In genomic region chr2:4298325-4299215, GRCm38 (mm10) we compare ENCODE assay signal across 8 mouse cellular contexts.
A peak's percentile ranks its signal among the peaks of the same experiment; 100 is the strongest.
DNase-seq lines count a peak whose midpoint lies in the region; ATAC-seq lines count a peak whose summit lies in the region.

No protein-coding gene starts in this region.

- WGBS in lung, embryonic 15.5 days, result 1% methylated on average over 19 of the region's 19 CpGs
- 17% methylated on average over 19 of the region's 19 CpGs for WGBS in forebrain, embryonic 10.5 days
- WGBS in hindbrain, embryonic 12.5 days, result 4% methylated on average over 19 of the region's 19 CpGs
- 10% methylated on average over 19 of the region's 19 CpGs for WGBS in midbrain, embryonic 15.5 days

- H3K4me2 ChIP-seq in lung, embryonic 15.5 days, result peak overlapping the region; percentile 77
- peak overlapping the region; percentile 43 for H3K4me2 ChIP-seq in hindbrain, embryonic 12.5 days (replicated peaks)
- H3K4me2 ChIP-seq in midbrain, embryonic 15.5 days, result peak overlapping the region; percentile 36

- H3K27ac ChIP-seq in lung, embryonic 15.5 days, result peak overlapping the region; percentile 88
- H3K27ac ChIP-seq in forebrain, embryonic 10.5 days, result peak overlapping the region; percentile 86
- peak overlapping the region; percentile 77 for H3K27ac ChIP-seq in hindbrain, embryonic 12.5 days
- H3K27ac ChIP-seq in midbrain, embryonic 15.5 days, result peak overlapping the region; percentile 23; the same call in 1 of the 2 replicates

- peak; percentile 65 for ATAC-seq in lung, embryonic 15.5 days (ENCODE audit: borderline replicate concordance, extremely low read depth, low FRiP score, low TSS enrichment)
- ATAC-seq in hindbrain, embryonic 12.5 days (ENCODE audit: low FRiP score), result peak; percentile 75
- ATAC-seq in midbrain, embryonic 15.5 days (replicated peaks), result peak; percentile 45; the same call in 1 of the 2 replicates
- no peak for ATAC-seq in monocyte, adult 5-6 weeks (replicated peaks; ENCODE audit: insufficient number of reproducible peaks, low FRiP score, low TSS enrichment, poor library complexity, severe bottlenecking)

- no peak for DNase-seq in lung, postnatal 4 days
- DNase-seq in forebrain, embryonic 10.5 days (ENCODE audit: extremely low spot score, low spot score), result peak; percentile 79
- DNase-seq in frontal cortex, postnatal 25 days (ENCODE audit: low spot score in 2 of 2), result no peak
- DNase-seq in urinary bladder, adult 18-20 months (ENCODE audit: low spot score in 2 of 2), result no peak

- H3K4me3 ChIP-seq in lung, embryonic 15.5 days, result peak overlapping the region; percentile 14; the same call in 1 of the 2 replicates
- H3K4me3 ChIP-seq in forebrain, embryonic 10.5 days, result peak overlapping the region; percentile 41
- no peak overlapping the region for H3K4me3 ChIP-seq in hindbrain, embryonic 12.5 days
- no peak overlapping the region for H3K4me3 ChIP-seq in midbrain, embryonic 15.5 days

- no peaks in the 10 kb centered on the region for H3K9me3 ChIP-seq in lung, embryonic 15.5 days
- no peaks in the 10 kb centered on the region for H3K9me3 ChIP-seq in forebrain, embryonic 10.5 days
- H3K9me3 ChIP-seq in hindbrain, embryonic 12.5 days (replicated peaks), result no peaks in the 10 kb centered on the region
- H3K9me3 ChIP-seq in midbrain, embryonic 15.5 days, result no peaks in the 10 kb centered on the region

- 0 out of 2 replicates have a peak overlapping the region, but pooled peaks have one; percentile 8 for H3K9ac ChIP-seq in lung, embryonic 15.5 days
- H3K9ac ChIP-seq in hindbrain, embryonic 12.5 days, result peak overlapping the region; percentile 24; the same call in 1 of the 2 replicates
- no peak overlapping the region for H3K9ac ChIP-seq in midbrain, embryonic 15.5 days

- H3K27me3 ChIP-seq in lung, embryonic 15.5 days, result no peaks in the 10 kb centered on the region
- H3K27me3 ChIP-seq in forebrain, embryonic 10.5 days (ENCODE audit: poor library complexity, severe bottlenecking), result no peaks in the 10 kb centered on the region
- no peaks in the 10 kb centered on the region for H3K27me3 ChIP-seq in hindbrain, embryonic 12.5 days
- no peaks in the 10 kb centered on the region for H3K27me3 ChIP-seq in midbrain, embryonic 15.5 days (replicated peaks)

- H3K4me1 ChIP-seq in lung, embryonic 15.5 days, result peaks cover 43% of the 10 kb centered on the region
- peaks cover 56% of the 10 kb centered on the region for H3K4me1 ChIP-seq in forebrain, embryonic 10.5 days
- H3K4me1 ChIP-seq in hindbrain, embryonic 12.5 days, result peaks cover 50% of the 10 kb centered on the region
- peaks cover 35% of the 10 kb centered on the region for H3K4me1 ChIP-seq in midbrain, embryonic 15.5 days

- H3K36me3 ChIP-seq in lung, embryonic 15.5 days, result no peaks in the 10 kb centered on the region
- no peaks in the 10 kb centered on the region for H3K36me3 ChIP-seq in forebrain, embryonic 10.5 days (replicated peaks)
- H3K36me3 ChIP-seq in hindbrain, embryonic 12.5 days, result no peaks in the 10 kb centered on the region
- no peaks in the 10 kb centered on the region for H3K36me3 ChIP-seq in midbrain, embryonic 15.5 days (replicated peaks)

Comparison
In these comparisons a context has a peak if more than half of its experiments do, and no peak if none do; other contexts are left out.
1. H3K27ac ChIP-seq: peak in every context shown above with its lines; median percentile 88 in lung, embryonic 15.5 days; 86 in forebrain, embryonic 10.5 days; 77 in hindbrain, embryonic 12.5 days; 23 in midbrain, embryonic 15.5 days.
2. H3K4me3 ChIP-seq: peak in lung, embryonic 15.5 days (single experiment) and forebrain, embryonic 10.5 days (single experiment); none in hindbrain, embryonic 12.5 days (single experiment) and midbrain, embryonic 15.5 days (single experiment).
3. Peak in every context shown above with its lines, with median percentiles within 50 percentile points of each other: H3K4me2 ChIP-seq.